Mouse (Mus musculus) testis, adult 2 months (tissue): ENCODE results near the gene Srpr.

ENCODE experiments used
- CTCF ChIP-seq: fragments of 200-500 bp; IDR thresholded peaks from 2 replicates; pipeline ENCODE4 v1.5.1; 2012; ENCODE audit warnings: low read depth, mild to moderate bottlenecking, inconsistent platforms, low read length, moderate library complexity; ENCODE audit not compliant: control insufficient read depth, insufficient read depth, insufficient replicate concordance
- POLR2A ChIP-seq: fragments of 200-500 bp; IDR thresholded peaks from 2 replicates; pipeline ENCODE4 v1.6.1; 2012; ENCODE audit warnings: low read depth, mild to moderate bottlenecking, inconsistent platforms, low read length, moderate library complexity; ENCODE audit not compliant: control insufficient read depth

DNA sequence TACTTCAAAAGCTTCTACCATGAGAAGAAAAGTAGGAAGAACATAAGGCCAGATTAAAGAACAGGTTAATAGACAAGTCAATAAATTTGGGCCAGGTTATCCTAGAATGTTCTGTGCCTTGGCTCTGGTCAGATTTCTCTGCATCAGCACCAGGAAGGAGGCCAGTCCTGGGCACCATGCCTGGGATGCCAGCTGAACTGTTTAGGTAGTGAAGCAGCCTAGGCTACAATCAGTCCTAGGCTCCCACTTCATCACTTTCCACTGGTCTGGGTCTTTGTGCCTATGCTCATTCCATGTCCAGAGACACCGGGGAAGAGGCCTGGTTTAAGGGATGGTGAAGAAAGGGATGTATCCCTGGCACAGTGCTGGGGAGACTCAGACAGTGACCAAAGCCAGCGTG lies 4.4 kb downstream of the Srpr start:
- no peak for TF ChIP-seq CTCF
- no peak for TF ChIP-seq POLR2A
